Mouse (Mus musculus): ENCODE results near the gene Aco2.

Gene Aco2

GRCm38 (mm10) chr15:81846755-81847154, 25.4 kb upstream of the Aco2 start:
- no peak for DNase-seq

- DNase-seq, result no peak
These were observed 24.9 kb upstream of the Aco2 start for GRCm38 (mm10) chr15:81847161-81847560.

- no peak for DNase-seq
These were observed 24.2 kb upstream of the Aco2 start for GRCm38 (mm10) chr15:81847861-81848260.

GRCm38 (mm10) chr15:81848301-81848700, 23.8 kb upstream of the Aco2 start:
- DNase-seq, result peak; percentile 51

DNA sequence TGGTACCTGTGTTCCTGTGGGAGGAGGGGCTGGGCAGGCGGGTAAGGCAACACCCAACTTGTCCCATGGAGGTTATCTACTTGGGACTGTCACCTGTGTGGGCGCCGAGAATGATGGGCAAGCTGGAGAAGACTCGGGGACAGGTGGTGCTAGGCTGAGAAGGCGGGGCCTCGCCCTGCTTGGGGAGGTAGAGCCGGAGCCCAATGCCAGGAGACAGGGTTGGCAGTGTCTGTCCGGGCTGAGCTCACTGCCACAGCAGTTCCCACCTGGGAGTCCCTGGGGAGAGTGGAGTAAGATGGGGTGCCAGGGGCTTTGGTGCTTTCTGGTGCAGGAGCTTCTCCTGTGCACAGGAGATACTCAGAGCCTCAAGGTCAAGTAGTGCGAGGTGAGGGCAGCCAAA, 23.0 kb upstream of the Aco2 start:
- DNase-seq, result no peak

- no peak for DNase-seq
These were observed 21.4 kb upstream of the Aco2 start for GRCm38 (mm10) chr15:81850718-81851117.

DNA sequence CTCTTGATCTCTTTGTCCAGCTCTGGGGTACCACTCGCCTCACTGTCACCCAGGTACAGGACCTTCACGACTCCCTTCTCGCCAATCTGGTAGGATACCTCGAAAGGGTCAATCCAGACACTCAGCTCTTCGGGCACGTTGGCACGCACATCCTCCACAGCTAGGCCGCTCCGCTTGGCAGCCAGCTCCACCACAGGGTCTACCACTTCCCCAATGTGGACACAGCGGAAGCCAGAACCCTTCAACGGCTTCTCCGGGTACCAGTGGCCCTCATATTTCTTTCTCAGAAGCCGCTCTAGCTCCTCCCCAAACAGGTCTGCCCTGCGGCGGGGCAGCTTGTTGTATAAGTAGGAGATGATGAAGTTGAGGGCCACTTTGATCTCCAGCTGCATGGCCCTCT, 20.7 kb upstream of the Aco2 start:
- DNase-seq, result no peak

DNA sequence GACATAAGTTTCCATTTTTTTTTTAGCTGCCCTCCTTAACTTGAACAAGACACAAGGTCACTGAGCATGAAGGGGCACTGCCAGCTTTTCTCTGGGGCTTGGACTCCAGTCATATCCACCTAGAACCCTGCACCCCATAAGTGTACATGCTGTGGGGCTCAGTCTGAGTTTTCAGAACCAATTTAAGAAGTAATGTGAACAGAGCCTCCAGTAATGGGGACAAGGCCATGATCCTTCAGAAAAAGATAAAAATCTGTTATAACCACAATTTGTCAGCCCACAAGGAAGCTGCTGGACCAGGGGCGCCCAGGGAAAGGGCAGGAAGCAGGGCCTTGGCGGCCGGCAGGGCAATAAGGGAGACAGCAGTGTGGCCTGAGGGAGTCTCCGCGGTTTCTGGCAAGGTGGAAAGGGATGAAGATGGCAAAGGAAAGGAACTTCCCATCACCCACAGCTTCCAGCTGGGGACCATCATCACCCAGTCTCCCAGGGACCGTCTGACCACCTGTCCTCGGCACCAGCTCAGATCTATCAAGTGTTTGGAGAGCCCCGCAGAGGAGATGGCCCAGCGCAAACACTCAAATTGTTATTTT, 19.6 kb upstream of the Aco2 start:
- DNase-seq, result no peak

DNA sequence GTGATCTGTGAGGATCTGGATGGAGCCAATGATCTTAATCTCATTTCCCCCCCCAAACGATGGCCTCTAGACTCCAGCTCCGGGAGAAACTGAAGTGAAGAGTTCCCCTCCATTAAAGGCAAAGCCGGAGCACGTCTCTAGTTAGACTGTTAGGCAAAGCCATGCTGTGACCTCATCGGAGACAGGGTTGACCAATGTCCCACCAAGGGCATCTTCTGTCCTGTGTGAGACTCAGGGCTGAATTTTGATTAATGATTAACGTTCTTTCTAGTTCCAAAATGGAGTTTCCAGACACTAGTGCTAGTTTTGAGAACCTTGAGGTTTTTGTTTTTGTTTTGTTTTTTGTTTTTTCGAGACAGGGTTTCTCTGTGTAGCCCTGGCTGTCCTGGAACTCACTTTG, 19.0 kb upstream of the Aco2 start:
- no peak for DNase-seq

DNA sequence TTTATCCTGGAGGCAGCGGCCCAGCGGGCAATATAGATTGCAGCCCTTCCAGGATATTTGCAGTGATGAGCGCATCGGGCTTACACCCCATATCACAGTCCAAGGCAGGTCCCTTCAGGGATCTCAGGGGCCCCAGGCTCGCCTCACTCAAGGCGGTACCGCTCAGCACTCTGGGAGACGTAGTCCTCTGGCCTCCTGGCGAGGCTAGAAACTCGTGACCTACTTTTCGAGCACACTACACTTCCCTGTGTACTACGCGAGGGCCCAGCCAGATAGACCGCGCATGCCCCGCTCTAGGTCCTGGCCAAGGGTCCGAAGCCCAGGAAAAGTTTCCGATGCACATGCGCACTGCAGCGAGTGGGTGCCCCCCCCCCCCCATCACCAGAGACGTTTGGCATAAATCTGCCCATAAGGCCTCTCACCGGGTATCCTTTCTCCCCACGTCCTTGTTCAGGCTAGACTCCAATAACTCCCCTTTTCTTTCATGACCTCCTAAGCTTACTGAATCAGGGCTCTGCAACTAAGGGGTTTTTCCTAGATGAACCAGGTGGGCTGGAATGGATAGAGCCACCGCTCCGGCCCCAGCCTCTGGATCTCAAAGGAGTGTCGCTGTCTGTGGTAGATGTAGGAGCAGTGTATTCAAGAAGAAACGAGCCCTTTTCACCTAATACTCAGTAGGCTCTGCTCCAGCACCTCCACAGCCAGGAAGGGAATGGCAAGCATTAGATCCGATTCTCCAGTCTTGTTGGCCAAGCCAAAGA, 15.9 kb upstream of the Aco2 start:
- peak; percentile 79 for DNase-seq

GRCm38 (mm10) chr15:81856938-81857723, 15.0 kb upstream of the Aco2 start:
- no peak for DNase-seq

GRCm38 (mm10) chr15:81857724-81858116, 14.4 kb upstream of the Aco2 start:
- DNase-seq, result no peak

DNA sequence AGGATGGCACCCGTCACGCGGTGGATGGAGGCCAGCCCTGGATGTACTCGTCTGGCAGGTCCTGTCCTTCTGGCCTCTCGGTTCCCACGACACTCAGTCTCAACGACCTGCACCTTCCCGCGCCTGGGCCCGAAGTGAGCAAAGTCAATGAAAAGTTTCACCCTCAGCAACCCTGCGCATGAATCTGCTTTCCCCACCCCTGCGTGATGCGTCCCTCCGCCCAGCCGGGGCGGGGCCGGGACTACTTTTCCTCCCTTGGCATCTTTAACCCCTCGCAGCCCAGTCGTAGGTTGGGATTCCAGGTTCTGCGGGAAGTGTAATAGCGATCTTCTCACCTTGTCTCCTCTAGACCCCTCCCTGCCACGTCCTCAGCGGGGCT, 14.0 kb upstream of the Aco2 start:
- DNase-seq, result peak; percentile 88

- peak; percentile 65 for DNase-seq
These were observed 13.4 kb upstream of the Aco2 start, which contains the start of gene Tob2 for GRCm38 (mm10) chr15:81858517-81859329. Gene Tob2, minus strand, starts transcription at chr15:81858796.

DNA sequence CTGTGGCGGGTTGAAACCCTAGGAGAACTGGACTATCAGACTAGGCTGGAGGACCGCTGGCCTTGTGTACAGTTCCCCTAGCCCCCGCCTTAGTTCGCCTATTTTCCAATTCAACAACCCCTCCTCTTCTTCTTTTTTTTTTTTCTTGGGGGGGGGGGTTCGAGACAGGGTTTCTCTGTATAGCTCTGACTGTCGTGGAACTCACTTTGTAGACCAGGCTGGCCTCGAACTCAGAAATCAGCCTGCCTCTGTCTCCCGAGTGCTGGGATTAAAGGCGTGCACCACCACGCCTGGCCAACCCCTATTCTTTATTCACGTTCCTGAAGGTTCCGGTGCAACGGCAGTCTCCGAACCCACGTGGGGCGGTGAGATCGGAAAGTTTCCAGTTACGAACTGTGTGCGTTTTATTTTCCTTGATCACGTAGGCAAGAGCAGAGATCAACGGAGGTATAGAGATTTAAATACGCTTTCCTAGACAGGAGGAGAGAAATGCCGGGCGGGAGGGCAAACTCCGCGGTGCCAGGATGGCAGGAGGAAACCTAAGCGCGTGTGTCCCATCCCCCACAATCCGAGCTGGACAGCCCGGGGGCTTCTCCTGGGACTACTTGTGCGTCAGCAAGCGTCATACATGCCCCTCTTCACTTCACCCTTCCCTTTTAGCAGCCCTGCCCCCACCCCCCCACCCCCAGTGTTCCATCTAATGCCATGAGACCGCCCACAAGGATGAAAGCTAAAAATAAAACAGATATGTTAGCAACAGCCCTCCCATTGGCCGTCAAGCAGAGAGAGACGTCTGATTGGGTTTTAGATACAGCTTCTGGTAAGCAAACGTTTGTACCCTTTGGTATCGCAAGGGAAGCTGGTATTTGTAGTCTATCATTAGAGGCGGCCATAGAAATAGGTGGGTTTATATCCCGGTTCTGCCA, 12.5 kb upstream of the Aco2 start:
- peak; percentile 76 for DNase-seq

- DNase-seq, result no peak
These were observed 11.5 kb upstream of the Aco2 start for GRCm38 (mm10) chr15:81860471-81861135.

GRCm38 (mm10) chr15:81864238-81864637, 7.9 kb upstream of the Aco2 start:
- no peak for DNase-seq

GRCm38 (mm10) chr15:81869985-81870384, 2.1 kb upstream of the Aco2 start:
- no peak for DNase-seq

- DNase-seq, result peak; percentile 85
These were observed 376 bp upstream of the Aco2 start, which contains the start of gene Phf5a for GRCm38 (mm10) chr15:81871604-81872261. Gene Phf5a, minus strand, starts transcription at chr15:81871911.

- peak; percentile 80 for DNase-seq
These were observed 7.7 kb downstream of the Aco2 start for GRCm38 (mm10) chr15:81879531-81880401.
